Mouse (Mus musculus) monocyte, adult 5-6 weeks (primary cell): ENCODE measurements around the gene Bhlhe41. TPM values are rescaled to one million over a fixed set of nuclear protein-coding genes. Genes with fewer than 3 reads are reported as not detected.
A peak's percentile ranks its signal among the peaks of the same experiment; 100 is the strongest.

ENCODE experiments used
- ATAC-seq: fragments of 153-309, 156-312 bp; replicated peaks from 2 replicates; pipeline ENCODE4 v1.8.0; 2017; ENCODE audit warnings: mild to moderate bottlenecking; ENCODE audit not compliant: low TSS enrichment, insufficient number of reproducible peaks, severe bottlenecking, poor library complexity, low FRiP score
- total RNA-seq: library from RNA; stranded (forward); fragments of 200-1000, 200-491, 200-594 nt; gene quantifications from 3 replicates; pipeline ENCODE4 v1.2.3, GENCODE M21; 2017

The Bhlhe41 gene
- total RNA-seq = 2.9 to 9.1 TPM (median 5.9 TPM) in 3 replicates

DNA sequence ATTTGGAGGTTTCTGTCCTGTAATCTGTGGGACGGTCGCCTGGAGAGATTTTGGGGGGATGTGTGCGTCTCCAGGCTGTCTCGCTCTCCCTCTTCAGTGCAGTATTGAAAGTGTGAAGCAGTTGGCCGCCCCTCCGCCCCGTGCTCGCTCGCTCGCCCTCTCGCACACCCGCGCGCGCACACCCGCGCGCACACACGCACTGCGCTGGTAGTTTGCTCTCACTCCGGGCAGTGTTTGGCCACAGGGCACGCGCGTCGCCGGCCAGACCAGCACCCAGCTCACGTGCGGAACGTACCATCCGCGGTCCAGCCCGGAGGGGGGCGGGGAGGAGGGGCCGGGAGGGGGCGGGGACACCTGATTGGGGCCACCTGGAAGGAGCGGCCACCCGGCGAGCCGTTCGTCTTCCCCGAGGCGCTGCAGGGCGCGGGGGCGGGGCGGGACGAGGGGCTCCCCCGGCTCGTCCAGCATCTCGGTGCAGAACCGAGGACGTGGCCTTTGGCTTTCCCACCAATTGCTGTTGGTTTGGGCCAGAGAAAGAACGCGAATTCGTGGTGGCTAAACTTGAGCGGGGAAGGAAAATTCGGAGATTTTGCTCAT lies at the start of gene Bhlhe41:
Bhlhe41 (minus strand) TSS at position 270 of the 597 bp plus-strand sequence.
- ATAC-seq = no peak

DNA sequence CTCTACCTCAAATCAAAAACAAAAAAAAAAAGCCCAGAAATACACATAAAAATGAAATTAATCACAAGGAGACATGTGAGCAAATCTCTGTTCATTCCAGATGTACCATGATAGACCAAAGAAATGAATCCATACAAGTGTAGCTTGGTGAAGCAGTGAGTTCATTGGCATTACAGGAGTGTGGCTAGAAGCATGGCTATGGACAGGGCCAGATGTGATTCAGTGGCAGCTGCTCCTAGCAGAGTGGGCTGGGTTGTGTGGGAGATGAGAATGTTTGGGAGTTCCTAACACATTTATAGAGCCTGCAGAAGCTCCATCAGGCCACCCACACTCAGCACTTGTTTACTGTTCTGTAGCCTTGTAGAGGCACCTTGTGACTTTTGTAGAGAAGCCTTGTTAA lies 46.9 kb upstream of the Bhlhe41 start:
- ATAC-seq = no peak

DNA sequence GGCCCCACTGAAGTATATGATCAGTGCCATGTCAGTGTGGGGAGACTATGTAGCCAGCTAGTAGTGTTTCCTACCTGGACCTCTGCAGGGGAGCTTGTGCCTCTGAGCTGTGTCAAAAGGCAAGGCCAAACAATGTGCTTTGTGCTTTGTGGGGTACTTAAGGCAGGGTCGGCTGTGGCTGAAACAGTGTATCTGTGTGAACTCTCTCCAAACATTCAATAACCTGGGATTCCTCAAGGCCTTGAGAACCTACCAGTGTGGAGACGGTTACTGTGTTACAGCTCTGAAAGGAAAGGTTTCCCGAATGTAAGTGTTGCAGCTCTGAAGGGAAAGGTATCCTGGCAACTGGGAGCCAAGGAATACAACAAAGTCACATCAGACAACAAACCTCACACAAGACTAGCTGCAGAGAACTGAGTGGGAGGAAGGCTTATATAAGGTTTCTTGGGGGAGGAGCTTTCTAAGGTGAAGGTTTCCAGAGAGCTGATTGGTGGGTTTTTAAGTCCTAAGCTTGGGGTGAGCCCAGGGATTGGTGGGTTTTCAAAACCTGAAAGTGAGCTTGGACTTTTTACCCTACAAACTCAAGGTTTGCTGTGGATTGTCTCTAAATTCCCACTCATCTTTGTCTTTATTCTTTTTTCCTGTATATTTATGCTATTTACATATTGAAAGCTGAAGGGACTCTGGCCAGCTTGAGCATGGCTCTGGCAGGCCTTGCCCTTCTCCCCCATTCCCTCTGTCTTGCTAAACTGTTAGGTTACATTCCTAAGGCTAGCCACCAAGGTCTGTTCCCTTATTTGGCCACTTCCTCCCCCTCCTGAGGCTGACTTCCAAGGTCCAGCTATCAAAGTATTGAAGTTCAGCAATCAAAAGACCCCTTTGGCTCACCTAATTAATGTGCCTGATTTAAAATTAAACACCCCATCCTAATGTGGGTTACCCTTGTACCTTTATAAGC lies 45.4 kb upstream of the Bhlhe41 start:
- no peak for ATAC-seq

DNA sequence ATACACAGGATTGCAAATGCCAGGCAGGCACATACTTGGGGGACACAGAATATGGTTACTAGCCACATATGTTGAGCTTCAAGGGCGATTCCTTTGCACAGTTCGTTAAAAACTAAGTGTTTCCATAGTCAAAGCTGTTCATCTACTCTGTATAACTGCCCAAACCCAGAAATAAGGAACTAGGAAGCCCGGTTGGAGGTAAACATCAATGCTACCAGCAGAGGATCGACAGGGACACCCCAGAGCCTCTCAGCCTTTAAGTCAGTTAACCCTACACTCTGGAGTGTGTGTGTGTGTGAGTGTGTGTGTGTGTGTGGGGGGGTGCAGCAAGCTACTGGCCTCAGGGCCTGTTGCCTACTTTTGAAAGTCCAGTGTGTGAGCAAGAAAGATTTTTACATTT lies 44.6 kb upstream of the Bhlhe41 start:
- no peak for ATAC-seq

DNA sequence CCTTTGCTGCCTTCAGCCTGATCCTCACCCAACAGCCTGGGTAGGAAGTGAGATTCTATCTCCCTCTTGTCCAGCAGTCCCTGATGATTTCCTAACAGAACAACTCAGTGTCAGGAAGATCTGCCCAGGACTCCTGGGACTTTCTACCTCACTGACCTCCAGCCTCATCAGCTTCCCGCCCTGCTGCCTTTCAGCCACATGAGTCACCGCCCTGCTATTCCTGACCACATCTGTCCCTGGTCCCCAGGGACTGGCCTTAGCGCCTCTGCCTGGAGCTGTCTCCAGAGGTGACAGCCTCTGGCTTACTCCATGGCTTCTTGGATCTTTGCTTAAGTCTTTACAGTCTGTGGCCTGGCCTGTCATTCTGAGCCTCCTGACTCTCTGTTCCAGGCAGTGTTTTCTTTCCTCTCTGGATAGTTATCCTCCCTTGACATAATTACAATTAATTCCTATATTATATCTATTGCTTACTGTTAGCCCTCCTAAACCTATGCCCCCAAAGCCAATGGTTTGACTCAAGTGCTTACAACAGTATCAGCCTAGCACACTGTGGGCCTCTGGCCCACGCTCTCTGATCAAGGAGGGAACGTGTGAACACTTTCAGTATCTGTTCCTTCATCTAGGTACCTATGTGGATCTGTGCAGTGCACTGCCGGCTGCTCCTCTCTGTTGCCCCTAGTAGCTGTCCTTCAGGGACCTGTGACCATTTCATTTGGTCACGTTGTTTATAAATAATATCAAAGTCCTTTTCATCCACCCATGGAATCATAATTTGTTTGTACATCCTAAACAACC lies 40.9 kb upstream of the Bhlhe41 start:
- no peak for ATAC-seq

DNA sequence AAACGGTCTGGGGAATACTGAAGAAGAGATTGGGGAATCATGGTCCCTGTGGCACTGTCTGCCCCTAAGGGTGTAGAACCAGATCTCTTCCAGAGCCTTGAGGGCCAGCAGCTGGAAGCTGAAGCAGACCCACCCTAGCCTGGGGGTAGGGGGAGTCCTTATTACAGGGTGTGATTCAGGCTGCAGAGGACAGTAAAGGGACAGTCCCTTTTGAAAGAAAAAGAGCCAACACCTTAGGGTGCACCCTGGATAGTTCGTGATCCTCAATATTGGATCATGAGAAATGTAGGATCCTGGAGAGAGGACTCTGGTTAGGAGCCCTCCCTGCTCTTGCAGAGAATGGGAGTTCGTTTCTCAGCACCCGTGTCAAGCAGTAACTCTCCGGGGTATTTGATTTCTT lies 39.3 kb upstream of the Bhlhe41 start:
- ATAC-seq = no peak

DNA sequence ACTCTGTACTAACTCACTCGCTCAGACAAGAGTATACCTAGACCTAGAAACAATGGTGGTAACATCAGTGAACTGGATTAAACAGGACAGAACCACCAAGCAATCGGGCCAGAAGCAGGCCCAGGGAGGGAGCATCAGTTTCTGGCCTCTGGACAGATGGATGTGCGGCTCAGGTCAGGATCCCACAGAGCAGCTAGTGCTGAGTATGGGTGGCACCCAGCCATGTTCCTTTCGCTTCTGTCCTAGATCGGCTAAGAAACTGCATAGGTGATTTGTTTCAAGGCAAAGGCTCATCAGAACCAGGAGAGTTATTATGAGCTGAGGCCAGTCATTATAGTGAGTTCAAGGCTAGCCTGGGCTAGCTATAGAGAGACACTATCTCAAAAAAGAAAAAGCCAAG lies 38.8 kb upstream of the Bhlhe41 start:
- no peak for ATAC-seq

DNA sequence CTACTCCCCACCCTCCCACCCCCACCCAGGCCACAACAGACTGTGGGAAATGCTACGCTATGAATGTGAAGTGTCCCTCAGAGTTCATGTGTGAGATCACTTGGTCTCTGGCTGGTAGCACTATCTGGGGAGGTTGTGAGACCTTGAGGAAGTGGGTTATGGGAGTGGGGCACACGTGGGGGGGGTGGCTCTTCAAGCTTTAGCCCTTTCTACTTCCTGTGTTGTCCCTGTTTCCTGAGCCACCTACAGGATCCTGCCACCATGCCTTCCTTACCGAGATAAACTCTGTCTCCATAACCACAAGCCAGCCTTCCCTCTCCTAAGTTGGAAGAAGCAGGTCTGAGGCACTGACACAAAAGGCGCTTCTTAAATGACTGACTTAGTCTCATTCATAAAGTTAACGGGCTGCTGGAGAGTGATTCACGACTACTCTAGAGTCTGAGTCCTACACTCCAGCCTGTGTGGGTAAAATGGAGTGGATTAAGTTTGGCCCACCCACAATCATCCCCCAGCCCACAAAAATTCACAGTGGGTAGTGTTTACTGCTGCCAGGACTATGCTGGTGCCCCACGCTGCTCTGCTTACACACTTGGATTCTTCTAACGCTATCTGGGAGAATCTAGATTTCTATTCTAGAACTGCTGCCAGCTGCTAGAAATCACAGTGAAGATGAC lies 29.4 kb upstream of the Bhlhe41 start:
- no peak for ATAC-seq

DNA sequence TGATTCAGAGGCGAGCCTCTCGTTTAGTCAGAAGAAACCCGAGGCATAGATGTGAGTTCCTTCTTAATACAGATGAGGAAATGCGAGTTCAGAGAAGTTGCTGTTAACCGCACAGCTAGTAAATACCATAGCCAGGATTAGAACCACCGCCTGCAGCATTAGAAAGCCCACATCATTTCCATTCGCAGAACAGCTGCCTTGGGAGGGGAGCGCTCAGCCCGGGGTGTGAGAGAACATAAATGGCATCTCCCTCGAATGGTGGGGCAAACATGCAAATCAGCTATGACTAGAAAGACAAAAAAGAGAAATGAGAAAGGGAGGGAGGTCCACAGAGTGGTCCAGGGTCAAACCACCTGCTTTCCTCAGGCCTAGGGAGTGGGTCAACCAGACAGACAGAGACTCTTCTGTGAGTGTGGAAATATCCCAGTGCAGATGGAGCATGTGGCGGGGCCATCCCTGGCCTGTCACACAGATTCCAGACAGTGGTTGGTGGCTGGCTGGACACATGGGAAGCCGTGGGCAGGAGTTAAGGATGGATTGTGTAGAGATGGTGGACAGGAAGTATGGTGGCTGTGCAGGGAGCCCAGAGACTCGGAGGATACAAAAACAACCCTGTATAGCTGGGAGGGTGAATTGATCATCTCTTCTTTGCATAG lies 28.1 kb upstream of the Bhlhe41 start:
- ATAC-seq = 0 out of 2 replicates have a peak, but pooled peaks have one; percentile 31

DNA sequence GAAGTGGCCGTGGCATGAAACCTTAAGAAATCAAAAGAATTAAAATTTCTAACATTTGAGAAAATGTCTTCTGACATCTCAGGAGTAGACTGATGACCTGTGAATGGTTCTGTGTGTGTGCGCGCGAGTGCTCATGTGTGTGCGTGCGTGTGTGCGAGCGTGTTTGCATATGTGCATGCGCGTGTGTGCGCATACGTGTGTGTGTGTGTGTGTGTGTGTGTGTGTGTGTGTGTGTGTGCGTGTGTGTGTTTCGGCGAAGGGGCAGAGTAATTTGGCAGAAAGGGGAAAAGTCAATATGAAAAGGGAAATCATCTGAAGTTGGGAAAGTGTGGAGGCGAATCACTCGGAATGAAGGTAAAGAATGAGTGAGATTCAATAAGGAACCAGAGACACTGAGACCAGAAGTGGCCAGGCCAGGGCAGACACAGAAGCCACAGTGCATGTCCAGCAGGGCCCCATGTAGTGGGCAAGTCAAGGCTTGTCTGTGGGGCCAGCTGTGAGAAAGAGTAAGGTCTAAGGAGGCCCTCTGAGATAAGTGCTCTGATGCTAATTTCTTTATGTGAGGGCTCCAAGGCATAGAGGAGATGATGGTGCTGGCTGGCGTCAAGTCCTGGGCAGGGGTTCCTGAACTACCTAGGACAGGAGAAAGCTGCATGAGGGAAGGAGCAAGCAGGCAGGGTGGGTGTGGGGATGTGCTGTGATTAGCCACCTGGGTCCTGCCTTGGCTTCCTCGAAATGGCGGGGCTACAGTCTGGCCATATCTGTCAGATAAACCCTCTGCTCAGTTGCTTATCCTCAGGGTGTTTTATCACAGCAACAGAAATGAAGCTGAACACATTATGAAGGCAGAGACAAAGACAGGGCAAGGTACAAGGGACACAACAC lies 27.3 kb upstream of the Bhlhe41 start:
- no peak for ATAC-seq

DNA sequence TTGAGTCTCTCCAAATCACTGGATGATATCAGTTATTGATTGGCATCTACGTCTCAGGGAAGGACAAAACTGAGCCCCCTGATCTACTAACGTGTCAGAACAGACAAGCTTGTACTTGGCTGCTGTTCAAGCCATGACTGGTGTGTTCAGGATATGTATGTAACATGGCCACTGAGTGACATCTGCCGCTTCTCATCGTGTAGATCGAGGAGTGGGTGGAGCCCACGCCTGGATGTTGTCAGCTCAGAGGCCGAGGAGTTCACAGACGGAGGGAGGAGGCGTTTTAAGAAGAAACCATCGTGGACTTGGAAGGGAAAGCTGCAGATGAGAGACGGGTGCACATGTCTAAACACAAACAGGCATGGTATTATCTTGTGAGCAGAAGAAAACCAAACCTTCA lies 26.6 kb upstream of the Bhlhe41 start:
- ATAC-seq = no peak

DNA sequence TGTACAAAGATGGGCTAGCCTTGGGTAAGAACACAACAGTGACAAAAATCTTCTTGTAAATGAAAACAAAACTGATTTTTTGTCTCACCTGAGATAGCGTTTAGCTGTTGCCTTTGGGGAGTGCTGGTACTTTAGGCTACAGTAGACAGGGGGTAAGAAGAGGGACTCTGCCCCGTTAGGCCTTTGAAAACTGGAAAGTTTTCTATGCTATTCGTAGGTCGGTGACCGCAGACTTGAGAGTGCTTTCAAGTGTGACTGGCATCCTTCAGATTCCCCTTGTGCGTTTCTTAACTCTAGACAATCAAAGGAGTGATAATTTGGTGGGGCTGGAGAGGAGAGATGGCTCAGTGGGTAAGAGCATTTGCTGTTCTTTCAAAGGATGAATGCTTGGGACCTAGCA lies 22.4 kb upstream of the Bhlhe41 start:
- no peak for ATAC-seq

DNA sequence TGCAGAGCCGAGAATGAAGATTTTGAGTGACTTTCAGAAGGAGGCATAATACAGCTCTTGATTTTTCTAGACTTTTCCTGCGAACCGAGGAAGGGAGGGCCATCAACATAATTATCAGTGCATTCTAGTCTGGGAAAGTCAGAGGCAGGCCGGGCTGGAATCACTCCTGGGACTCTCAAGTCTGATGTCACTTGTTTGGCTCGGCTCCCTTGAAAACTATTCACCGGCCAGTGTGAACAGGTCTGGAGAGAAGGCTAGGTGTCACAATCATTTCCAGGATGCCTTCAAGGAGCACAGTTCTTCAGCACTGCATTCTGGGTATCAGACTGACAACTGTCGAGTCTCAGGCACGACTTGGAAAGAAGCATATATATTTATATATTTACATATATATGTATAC lies 20.9 kb upstream of the Bhlhe41 start:
- ATAC-seq = no peak

DNA sequence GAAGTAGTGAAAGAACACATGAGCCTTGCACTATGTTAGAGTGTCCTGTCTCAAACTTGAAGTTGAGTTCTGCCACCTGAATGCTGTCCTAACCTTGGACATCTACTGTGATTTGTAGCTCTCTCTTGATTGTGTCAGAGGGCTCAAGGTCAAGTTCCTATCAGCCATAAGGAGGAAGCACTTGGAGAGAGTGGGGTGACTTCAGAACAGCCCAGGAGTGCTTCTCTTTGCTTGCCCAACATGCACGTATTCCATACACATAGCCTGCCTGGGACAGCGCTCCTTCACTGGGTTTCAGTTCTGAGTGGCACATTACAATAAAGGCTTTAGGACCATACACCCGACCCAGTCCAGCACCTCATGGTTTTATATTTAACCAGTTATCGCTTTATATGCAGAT lies 19.7 kb upstream of the Bhlhe41 start:
- no peak for ATAC-seq

DNA sequence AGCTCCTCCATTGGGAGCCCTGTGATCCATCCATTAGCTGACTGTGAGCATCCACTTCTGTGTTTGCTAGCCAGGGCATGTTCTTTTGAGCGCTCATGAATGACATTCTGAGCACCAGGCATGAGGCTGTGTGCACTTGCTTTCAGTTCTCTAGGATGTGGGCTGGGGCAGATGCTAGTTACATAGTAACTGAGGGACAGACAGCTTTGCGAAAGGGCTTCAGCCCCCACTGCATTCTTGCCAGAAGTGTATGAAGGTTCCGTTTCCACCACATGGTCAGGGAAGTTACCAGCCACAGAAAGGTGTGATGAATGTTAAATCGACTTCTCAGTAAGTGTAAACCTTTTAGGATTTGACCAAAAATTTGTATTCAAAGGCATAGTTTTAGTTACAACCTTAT lies 18.3 kb upstream of the Bhlhe41 start:
- peak; percentile 61; the same call in 1 of the 2 replicates for ATAC-seq

DNA sequence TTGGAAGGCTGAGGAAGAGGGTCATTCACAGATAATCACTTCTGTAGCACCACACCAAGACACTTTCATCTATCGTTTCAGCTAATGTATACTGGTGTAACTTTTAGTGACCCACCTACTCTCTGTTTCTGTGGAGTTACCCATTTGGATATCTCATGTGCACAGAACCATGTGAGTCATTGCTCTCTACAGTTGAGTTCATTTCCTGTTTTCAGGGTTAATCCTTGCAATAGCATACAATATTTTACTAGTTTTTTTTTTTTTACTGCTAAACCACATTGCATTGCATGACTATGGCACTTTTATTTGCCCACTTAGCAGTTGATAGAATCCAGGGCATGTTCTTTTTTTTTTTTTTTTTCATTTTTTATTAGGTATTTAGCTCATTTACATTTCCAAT lies 17.7 kb upstream of the Bhlhe41 start:
- ATAC-seq = no peak

DNA sequence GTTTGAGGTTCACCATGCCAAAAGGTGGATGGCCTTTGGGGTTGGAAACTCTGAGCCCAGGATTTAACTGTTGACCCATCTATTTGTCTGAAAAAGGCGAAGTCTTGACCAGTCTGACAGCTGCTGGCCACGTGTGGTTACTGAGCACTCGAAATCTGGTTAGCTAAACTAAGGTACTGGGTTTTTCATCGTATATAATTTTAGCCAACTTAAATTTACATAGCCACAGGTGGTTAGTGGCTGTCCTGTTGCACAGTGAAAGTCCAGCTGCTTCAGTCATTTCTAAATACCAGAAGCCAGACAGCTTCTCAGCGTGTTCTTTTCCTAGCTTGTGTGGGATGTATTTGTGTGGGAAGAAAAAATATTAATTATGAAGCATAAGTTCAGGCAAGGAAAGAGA lies 15.3 kb upstream of the Bhlhe41 start:
- ATAC-seq = no peak
